Mouse (Mus musculus) neural tube, embryonic 15.5 days (tissue): Measurements from ENCODE around the gene RPS10-NUDT3. TPM values are rescaled to one million over a fixed set of nuclear protein-coding genes. Genes with fewer than 3 reads are reported as not detected.
A peak's percentile ranks its signal among the peaks of the same experiment; 100 is the strongest.
"Not testable (repeated sequence)": the region's sequence is repeated elsewhere in the genome, so short reads cannot be mapped to it uniquely, and the experiment has no call there.

Experiments
- ATAC-seq: fragments of 200-750 bp; cut with Nextera tagmentation; 2 replicates; pipeline ENCODE4 v1.8.0; 2017; ENCODE audit warnings: mild to moderate bottlenecking, moderate TSS enrichment, moderate library complexity; ENCODE audit not compliant: low FRiP score
- H3K27ac ChIP-seq: fragments of 300-500 bp; sonication (generic); replicated peaks from 2 replicates; pipeline ENCODE4 v1.5.1; 2015; ENCODE audit warnings: mild to moderate bottlenecking, inconsistent platforms
- H3K27me3 ChIP-seq: fragments of 300-500 bp; sonication (generic); replicated peaks from 2 replicates; pipeline ENCODE4 v1.6.1; 2015; ENCODE audit warnings: inconsistent platforms
- H3K36me3 ChIP-seq: fragments of 300-500 bp; sonication (generic); 2 replicates; pipeline ENCODE4 v1.6.1; 2015; ENCODE audit warnings: inconsistent platforms
- H3K4me1 ChIP-seq: fragments of 300-500 bp; sonication (generic); 2 replicates; pipeline ENCODE4 v1.6.1; 2015; ENCODE audit warnings: inconsistent platforms
- H3K4me2 ChIP-seq: fragments of 300-500 bp; sonication (generic); 2 replicates; pipeline ENCODE4 v1.6.1; 2015; ENCODE audit warnings: inconsistent platforms, mild to moderate bottlenecking, moderate library complexity
- H3K4me3 ChIP-seq: fragments of 300-500 bp; sonication (generic); replicated peaks from 2 replicates; pipeline ENCODE4 v1.5.1; 2015; ENCODE audit warnings: mild to moderate bottlenecking, inconsistent platforms
- H3K9ac ChIP-seq: fragments of 300-500 bp; sonication (generic); replicated peaks from 2 replicates; pipeline ENCODE4 v1.6.1; 2015; ENCODE audit warnings: mild to moderate bottlenecking, inconsistent platforms
- H3K9me3 ChIP-seq: fragments of 300-500 bp; sonication (generic); replicated peaks from 2 replicates; pipeline ENCODE4 v1.6.1; 2016; ENCODE audit warnings: inconsistent platforms
- WGBS: fragments of 180-500 bp; shearing (Covaris S2); methylation state at CpG from one replicate; pipeline ENCODE4 v1.1.7; 2015; ENCODE audit warnings: mixed read lengths; 5-methylcytosine and 5-hydroxymethylcytosine counted together
- polyA plus RNA-seq: library from polyadenylated mRNA; unstranded; fragments of >200 nt; fragmentation: Nextera tagmentation; extraction: Ambion mirVana; gene quantifications from 2 replicates; pipeline ENCODE4 v1.2.1, GENCODE M21; 2015

Gene RPS10-NUDT3
- polyA plus RNA-seq, 1 experiment from 2014 or later, result not detected

- Histone ChIP-seq H3K4me1 (peaks cover 29% of the 10 kb centered on the region), H3K9me3 (no peaks in the 10 kb centered on the region), H3K27ac (peak within 1 kb of the TSS; percentile 77), H3K27me3 (no peaks in the 10 kb centered on the region), H3K4me3 (peak within 1 kb of the TSS; percentile 69), H3K36me3 (no peaks in the 10 kb centered on the region), H3K4me2 (peak within 1 kb of the TSS; percentile 73), H3K9ac (peak within 1 kb of the TSS; percentile 81)
- WGBS, result 1% methylated on average over 49 of the region's 65 CpGs
- peak; percentile 89 for ATAC-seq
Measured at GRCm38 (mm10) chr17:27655089-27656010, 20.3 kb upstream of the RPS10-NUDT3 start, which contains the start of gene Pacsin1. TSS of gene Pacsin1 (plus strand) at chr17:27655509.

GRCm38 (mm10) chr17:27653253-27653959 lies 18.4 kb upstream of the RPS10-NUDT3 start:
- no peaks in the 10 kb centered on the region for H3K9me3 ChIP-seq
- H3K27me3 ChIP-seq, result no peaks in the 10 kb centered on the region
- no peak overlapping the region for H3K27ac ChIP-seq
- no peak for ATAC-seq
- H3K36me3 ChIP-seq, result no peaks in the 10 kb centered on the region
- H3K4me1 ChIP-seq, result peaks cover 29% of the 10 kb centered on the region
- whole genome bisulfite sequencing, result 59% methylated on average over 10 of the region's 10 CpGs
- no peak overlapping the region for H3K9ac ChIP-seq
- H3K4me2 ChIP-seq, result no peak overlapping the region
- no peak overlapping the region for H3K4me3 ChIP-seq

GRCm38 (mm10) chr17:27652046-27652790 lies 17.2 kb upstream of the RPS10-NUDT3 start:
- Histone ChIP-seq H3K9ac (no peak overlapping the region), H3K4me3 (no peak overlapping the region), H3K27me3 (no peaks in the 10 kb centered on the region), H3K4me1 (peaks cover 23% of the 10 kb centered on the region), H3K36me3 (no peaks in the 10 kb centered on the region), H3K4me2 (no peak overlapping the region), H3K9me3 (no peaks in the 10 kb centered on the region), H3K27ac (no peak overlapping the region)
- ATAC-seq, result no peak
- 85% methylated on average over 23 of the region's 23 CpGs for WGBS

- Histone ChIP-seq H3K27ac (no peak overlapping the region), H3K9me3 (no peaks in the 10 kb centered on the region), H3K4me1 (peaks cover 7% of the 10 kb centered on the region), H3K27me3 (no peaks in the 10 kb centered on the region), H3K4me3 (no peak overlapping the region), H3K36me3 (no peaks in the 10 kb centered on the region), H3K4me2 (no peak overlapping the region), H3K9ac (no peak overlapping the region)
- WGBS, result 85% methylated on average over 13 of the region's 13 CpGs
- no peak for ATAC-seq
Measured at GRCm38 (mm10) chr17:27650586-27650985, 15.6 kb upstream of the RPS10-NUDT3 start.

DNA sequence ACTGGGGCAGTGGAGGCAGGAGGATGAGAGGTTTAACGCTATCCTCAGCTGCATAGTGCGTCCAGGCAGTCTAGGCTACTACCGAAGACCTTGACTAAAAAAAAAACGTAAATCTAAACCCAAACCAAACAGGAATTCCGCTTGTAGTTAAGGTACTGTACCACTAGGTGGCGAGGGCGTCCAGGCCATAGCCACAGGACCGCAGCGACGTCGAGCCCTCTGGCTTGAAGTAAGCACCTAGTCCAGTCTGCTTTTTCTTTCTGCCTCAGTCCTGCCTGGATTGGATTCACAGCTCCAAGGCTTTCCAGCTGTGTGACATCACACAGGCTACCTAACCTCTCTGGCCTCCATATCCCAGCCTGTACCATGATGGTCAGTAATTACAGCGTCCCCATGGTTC lies 15.1 kb upstream of the RPS10-NUDT3 start:
- no peak for ATAC-seq
- no peak overlapping the region for H3K27ac ChIP-seq
- H3K27me3 ChIP-seq, result no peaks in the 10 kb centered on the region
- 10% methylated on average over 12 of the region's 12 CpGs for WGBS
- no peaks in the 10 kb centered on the region for H3K9me3 ChIP-seq
- H3K4me1 ChIP-seq, result peaks cover 5% of the 10 kb centered on the region
- H3K36me3 ChIP-seq, result no peaks in the 10 kb centered on the region
- no peak overlapping the region for H3K9ac ChIP-seq
- H3K4me2 ChIP-seq, result no peak overlapping the region
- no peak overlapping the region for H3K4me3 ChIP-seq

DNA sequence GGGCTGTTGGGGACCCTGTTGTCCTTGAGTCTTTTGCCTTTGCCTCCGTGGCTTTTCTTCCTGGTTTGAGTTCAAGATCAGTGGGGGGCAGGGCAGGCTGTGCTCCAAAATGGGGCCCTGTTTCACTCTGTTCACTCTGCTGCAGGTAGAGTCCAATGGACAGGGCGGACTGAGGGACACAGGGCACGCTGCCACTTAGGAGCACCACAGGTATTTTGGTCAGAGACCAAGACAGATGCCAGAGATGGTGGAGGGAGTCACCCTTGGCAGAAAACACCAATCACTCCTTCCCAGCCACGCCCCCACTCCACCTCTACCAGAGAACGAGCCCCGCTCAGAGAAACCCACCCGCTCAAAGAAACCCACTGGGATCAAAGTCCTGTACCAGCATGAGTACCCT lies 10.8 kb upstream of the RPS10-NUDT3 start:
- Histone ChIP-seq H3K9me3 (no peaks in the 10 kb centered on the region), H3K4me2 (no peak overlapping the region), H3K27me3 (no peaks in the 10 kb centered on the region), H3K4me1 (peaks cover 11% of the 10 kb centered on the region), H3K9ac (no peak overlapping the region), H3K4me3 (no peak overlapping the region), H3K27ac (no peak overlapping the region), H3K36me3 (no peaks in the 10 kb centered on the region)
- ATAC-seq, result no peak
- 43% methylated on average over 7 of the region's 7 CpGs for whole genome bisulfite sequencing

DNA sequence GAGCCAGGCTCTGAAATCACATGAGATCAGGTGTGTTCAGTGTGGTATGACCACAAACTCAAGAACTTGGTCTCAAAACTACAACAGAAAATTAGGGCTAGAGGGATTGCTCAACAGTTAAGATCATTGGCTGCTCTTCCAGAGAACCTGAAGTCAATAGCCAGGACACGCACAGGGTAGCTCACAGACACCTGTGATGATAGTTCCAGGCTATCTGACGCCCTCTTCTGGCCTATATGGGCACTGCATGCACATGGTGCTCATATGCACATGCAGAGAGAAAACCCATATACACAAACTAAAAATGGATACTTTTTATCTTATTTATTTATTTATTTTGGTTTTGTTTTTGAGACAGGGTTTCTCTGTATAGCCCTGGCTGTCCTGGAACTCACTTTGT lies 9.6 kb upstream of the RPS10-NUDT3 start:
- Histone ChIP-seq H3K27me3 (no peaks in the 10 kb centered on the region), H3K27ac (no peak overlapping the region), H3K36me3 (no peaks in the 10 kb centered on the region), H3K9me3 (no peaks in the 10 kb centered on the region), H3K4me1 (peaks cover 11% of the 10 kb centered on the region), H3K4me2 (no peak overlapping the region), H3K9ac (no peak overlapping the region), H3K4me3 (no peak overlapping the region)
- WGBS, result 50% methylated on average over 2 of the region's 2 CpGs
- no peak for ATAC-seq

GRCm38 (mm10) chr17:27643756-27644155 lies 8.7 kb upstream of the RPS10-NUDT3 start:
- Histone ChIP-seq H3K4me3 (no peak overlapping the region), H3K4me2 (no peak overlapping the region), H3K27ac (no peak overlapping the region), H3K4me1 (peaks cover 11% of the 10 kb centered on the region), H3K36me3 (no peaks in the 10 kb centered on the region), H3K9me3 (no peaks in the 10 kb centered on the region), H3K27me3 (no peaks in the 10 kb centered on the region), H3K9ac (no peak overlapping the region)
- WGBS, result 91% methylated on average over 9 of the region's 9 CpGs
- ATAC-seq, result no peak

GRCm38 (mm10) chr17:27643101-27643500 lies 8.1 kb upstream of the RPS10-NUDT3 start:
- no peak overlapping the region; the same call in 1 of the 2 replicates for H3K9ac ChIP-seq
- peak overlapping the region; percentile 35 for H3K4me2 ChIP-seq
- peaks cover 11% of the 10 kb centered on the region for H3K4me1 ChIP-seq
- H3K36me3 ChIP-seq, result no peaks in the 10 kb centered on the region
- H3K27me3 ChIP-seq, result no peaks in the 10 kb centered on the region
- ATAC-seq, result peak; percentile 45; the same call in 1 of the 2 replicates
- 24% methylated on average over 6 of the region's 6 CpGs for WGBS
- peak overlapping the region; percentile 80 for H3K27ac ChIP-seq
- no peaks in the 10 kb centered on the region for H3K9me3 ChIP-seq
- no peak overlapping the region for H3K4me3 ChIP-seq

GRCm38 (mm10) chr17:27642491-27643062 lies 7.6 kb upstream of the RPS10-NUDT3 start:
- Histone ChIP-seq H3K4me2 (peak overlapping the region; percentile 35), H3K27me3 (no peaks in the 10 kb centered on the region), H3K36me3 (no peaks in the 10 kb centered on the region), H3K9ac (peak overlapping the region; percentile 1; the same call in 1 of the 2 replicates), H3K4me3 (no peak overlapping the region), H3K4me1 (peaks cover 11% of the 10 kb centered on the region), H3K9me3 (no peaks in the 10 kb centered on the region), H3K27ac (peak overlapping the region; percentile 80)
- peak; percentile 86 for ATAC-seq
- 3% methylated on average over 12 of the region's 12 CpGs for WGBS

GRCm38 (mm10) chr17:27639851-27640250 lies 4.8 kb upstream of the RPS10-NUDT3 start:
- H3K4me3 ChIP-seq, H3K9me3 ChIP-seq, H3K27me3 ChIP-seq, H3K4me2 ChIP-seq, H3K27ac ChIP-seq, ATAC-seq, H3K9ac ChIP-seq, H3K36me3 ChIP-seq: not testable (repeated sequence)
- WGBS, result 93% methylated on average over 6 of the region's 6 CpGs
- peaks cover 22% of the 10 kb centered on the region for H3K4me1 ChIP-seq
